ENCODE assay signal across 10 mouse cellular contexts in genomic region chr10:20630122-20630521, GRCm38 (mm10).
DNase-seq lines count a peak whose midpoint lies in the region; ATAC-seq and TF ChIP-seq lines count a peak whose summit lies in the region.
"Had no signal": no experiment of that assay in that cellular context is flagged by ENCODE, and none has a peak within 500 bp of the region (broad histone marks: within the 10 kb centered on the region; RNA-seq: fewer than 3 reads in every experiment).

No protein-coding gene starts in this region.

- no peak for TF ChIP-seq POLR2A in limb, embryonic 14.5 days (IDR thresholded peaks at IDR 0.05; ENCODE audit: borderline replicate concordance, extremely low read depth, insufficient read depth, insufficient read length)

- no peak for TF ChIP-seq EP300 in liver, postnatal 0 days (IDR thresholded peaks at IDR 0.05; ENCODE audit: low read depth)

- ATAC-seq in liver, postnatal 0 days, result peak; percentile 86
- no peak for ATAC-seq in limb, embryonic 14.5 days (ENCODE audit: low FRiP score, low read depth)
- ATAC-seq: inflammation-experienced regulatory T-cells, adult 6 months had no signal

- H3K4me2 ChIP-seq in liver, postnatal 0 days (ENCODE audit: low read depth, low read length), result no peak overlapping the region
- no peak overlapping the region; the same call in 1 of the 2 replicates for H3K4me2 ChIP-seq in limb, embryonic 14.5 days (replicated peaks; ENCODE audit: low read depth, low read length, severe bottlenecking)

- peaks cover 6% of the 10 kb centered on the region; the same call in 1 of the 2 replicates for H3K27me3 ChIP-seq in heart, embryonic 10.5 days (ENCODE audit: insufficient read depth, poor library complexity, severe bottlenecking)
- no peaks in the 10 kb centered on the region for H3K27me3 ChIP-seq in liver, postnatal 0 days (ENCODE audit: insufficient read depth, low read length)
- no peaks in the 10 kb centered on the region for H3K27me3 ChIP-seq in limb, embryonic 14.5 days (ENCODE audit: control insufficient read depth, insufficient read depth, low read length)
- H3K27me3 ChIP-seq: CH12.LX had no signal

- 82% methylated on average over 7 of the region's 7 CpGs for WGBS in heart, embryonic 10.5 days
- 55% methylated on average over 7 of the region's 7 CpGs for WGBS in liver, postnatal 0 days (ENCODE audit: insufficient replicate concordance)
- 29% methylated on average over 7 of the region's 7 CpGs for WGBS in limb, embryonic 14.5 days

- no peaks in the 10 kb centered on the region for H3K9me3 ChIP-seq in heart, embryonic 10.5 days
- no peaks in the 10 kb centered on the region for H3K9me3 ChIP-seq in liver, postnatal 0 days (ENCODE audit: low read length)
- no peaks in the 10 kb centered on the region for H3K9me3 ChIP-seq in limb, embryonic 14.5 days (ENCODE audit: control insufficient read depth, low read length)

- H3K36me3 ChIP-seq in heart, embryonic 10.5 days, result no peaks in the 10 kb centered on the region
- no peaks in the 10 kb centered on the region for H3K36me3 ChIP-seq in liver, postnatal 0 days (replicated peaks; ENCODE audit: insufficient read depth, low read length)
- no peaks in the 10 kb centered on the region for H3K36me3 ChIP-seq in limb, embryonic 14.5 days (ENCODE audit: control insufficient read depth, insufficient read depth, low read length)

- no peak overlapping the region for H3K4me3 ChIP-seq in heart, embryonic 10.5 days
- H3K4me3 ChIP-seq in liver, postnatal 0 days (ENCODE audit: low read depth, low read length), result no peak overlapping the region
- no peak overlapping the region for H3K4me3 ChIP-seq in limb, embryonic 14.5 days (replicated peaks; ENCODE audit: low read length)

- H3K4me1 ChIP-seq in heart, embryonic 10.5 days, result no peaks in the 10 kb centered on the region
- H3K4me1 ChIP-seq in liver, postnatal 0 days (ENCODE audit: insufficient read depth), result peaks cover 2% of the 10 kb centered on the region; the same call in 1 of the 2 replicates
- peaks cover 25% of the 10 kb centered on the region for H3K4me1 ChIP-seq in limb, embryonic 14.5 days (ENCODE audit: control insufficient read depth, insufficient read depth, low read length)

- no peak overlapping the region for H3K9ac ChIP-seq in liver, postnatal 0 days (replicated peaks)
- H3K9ac ChIP-seq in limb, embryonic 14.5 days (ENCODE audit: low read depth, low read length, severe bottlenecking), result no peak overlapping the region

- TF ChIP-seq CTCF in liver, postnatal 0 days (IDR thresholded peaks at IDR 0.05; ENCODE audit: low read depth), result no peak

- H3K27ac ChIP-seq in heart, embryonic 10.5 days, result no peak overlapping the region
- H3K27ac ChIP-seq in liver, postnatal 0 days (ENCODE audit: low read depth), result 0 out of 2 replicates have a peak overlapping the region, but pooled peaks have one; percentile 16
- no peak overlapping the region for H3K27ac ChIP-seq in limb, embryonic 14.5 days (replicated peaks; ENCODE audit: low read depth, low read length)

- peak; percentile 28 to 50 for DNase-seq in heart, adult 18-20 months
- no peak for DNase-seq in heart, embryonic 10.5 days (ENCODE audit: low spot score)
- DNase-seq in liver, postnatal 0 days, result peak; percentile 67
- no peak for DNase-seq in liver
- DNase-seq in limb, embryonic 14.5 days (ENCODE audit: low spot score), result peak; percentile 57
- DNase-seq in ovary, postnatal 36 days (ENCODE audit: low spot score), result peak; percentile 31
- DNase-seq in right cerebral cortex, postnatal 4 days, result no peak
- DNase-seq: cerebellum, adult 11-12 months had no signal

Comparison
In these comparisons a context has a peak if more than half of its experiments do, and no peak if none do; other contexts are left out.
1. DNase-seq: peak in heart, adult 18-20 months (2 of 2), liver, postnatal 0 days (single experiment), limb, embryonic 14.5 days (single experiment) and ovary, postnatal 36 days (single experiment); none in heart, embryonic 10.5 days (single experiment), liver (single experiment) and right cerebral cortex, postnatal 4 days (single experiment).